Mouse (Mus musculus) brain, embryonic 14.5 days (tissue): ENCODE results near the gene Sit1.

Experiments
- CTCF ChIP-seq: fragments of 200-500 bp; IDR thresholded peaks from 2 replicates; pipeline ENCODE4 v1.5.1; 2012; ENCODE audit warnings: inconsistent platforms, mild to moderate bottlenecking, moderate library complexity, borderline replicate concordance; ENCODE audit not compliant: insufficient read depth, insufficient read length; ENCODE audit errors: extremely low read depth
- POLR2A ChIP-seq: fragments of 200-500 bp; IDR thresholded peaks from 2 replicates; pipeline ENCODE4 v1.6.1; 2012; ENCODE audit warnings: mild to moderate bottlenecking, inconsistent platforms, borderline replicate concordance; ENCODE audit not compliant: poor library complexity, insufficient read depth, insufficient read length, severe bottlenecking; ENCODE audit errors: extremely low read depth

- TF ChIP-seq POLR2A (no peak), CTCF (no peak)
These were observed 13.9 kb upstream of the Sit1 start for GRCm38 (mm10) chr4:43497405-43497804.
